Mouse (Mus musculus): Measurements from ENCODE around the gene Hoxa10.

Hoxa10 gene

DNA sequence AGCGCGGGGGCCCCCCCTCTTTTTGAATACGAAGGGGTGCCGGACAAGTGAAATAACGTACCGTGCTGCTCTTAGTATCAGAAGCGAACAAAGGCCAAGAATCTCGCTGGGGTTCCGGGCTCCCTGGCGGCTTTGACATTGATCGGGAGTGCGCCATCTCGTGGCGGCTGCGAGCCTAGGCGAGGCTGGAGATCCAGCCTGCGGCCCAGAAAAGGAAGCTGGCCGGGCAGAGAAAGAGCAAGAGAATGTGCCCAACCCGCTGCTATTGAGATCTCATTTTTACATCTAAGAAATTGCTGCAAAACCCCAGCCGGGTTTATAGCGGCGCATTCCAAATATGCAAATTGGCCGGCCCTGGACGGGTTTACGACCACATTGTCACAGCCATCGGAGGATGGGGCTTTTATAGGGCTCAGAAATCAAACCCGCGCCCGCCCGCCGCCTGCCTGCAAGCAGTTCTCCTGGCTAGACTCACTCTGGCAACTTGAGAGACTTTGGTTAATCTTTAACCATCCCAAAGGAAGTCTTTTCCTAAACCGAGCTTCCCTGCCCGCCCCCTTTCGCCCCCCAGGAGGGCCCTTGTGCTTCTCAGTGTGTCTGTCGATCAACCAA, at the start of gene Hoxa10:
Gene Hoxa10, minus strand, starts transcription at position 466 of the 612 bp plus-strand sequence.
- DNase-seq (ENCODE audit: low spot score in 2 of 2) = peak in 1 of 2 experiments; percentile 84

DNA sequence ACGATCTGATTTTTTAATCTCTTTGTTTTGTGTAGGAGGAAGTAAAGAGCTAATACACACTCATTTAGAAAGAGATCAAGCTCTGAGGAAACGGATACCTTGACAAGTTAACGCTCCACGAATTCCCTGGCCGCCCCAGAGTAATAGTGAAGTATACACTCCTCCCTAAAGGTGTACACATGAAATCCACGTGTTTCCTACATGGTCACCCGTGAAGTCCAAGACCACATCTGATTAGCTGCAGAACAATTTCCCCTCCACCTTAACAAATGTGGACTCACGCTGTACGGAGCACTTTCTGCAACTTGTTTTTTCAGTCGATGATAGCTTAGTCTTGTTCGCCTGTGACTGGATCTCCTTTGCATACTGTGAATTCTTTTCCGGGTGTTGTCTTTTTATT, 49.5 kb upstream of the Hoxa10 start:
- no peak for DNase-seq (ENCODE audit: low spot score in 2 of 2)

DNA sequence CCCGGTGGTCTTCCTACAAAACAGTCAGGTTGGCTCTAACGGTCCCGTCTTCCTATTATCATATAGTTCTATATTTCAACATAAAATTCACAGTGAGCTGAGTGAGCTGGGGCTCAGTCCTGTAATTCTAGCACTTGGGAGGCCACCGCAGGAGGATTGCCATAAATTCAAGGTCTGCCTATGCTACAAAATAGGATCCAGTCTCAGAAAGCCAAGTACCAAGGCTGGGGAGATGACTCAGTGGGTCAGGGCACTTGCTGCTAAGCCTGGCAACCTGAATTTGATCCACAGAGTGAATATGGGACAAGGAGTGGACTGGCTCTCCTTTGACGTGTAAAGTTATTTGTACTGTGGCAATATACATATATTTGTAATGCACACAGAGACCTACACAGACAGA, 43.2 kb upstream of the Hoxa10 start:
- no peak for DNase-seq (ENCODE audit: low spot score in 2 of 2)

DNA sequence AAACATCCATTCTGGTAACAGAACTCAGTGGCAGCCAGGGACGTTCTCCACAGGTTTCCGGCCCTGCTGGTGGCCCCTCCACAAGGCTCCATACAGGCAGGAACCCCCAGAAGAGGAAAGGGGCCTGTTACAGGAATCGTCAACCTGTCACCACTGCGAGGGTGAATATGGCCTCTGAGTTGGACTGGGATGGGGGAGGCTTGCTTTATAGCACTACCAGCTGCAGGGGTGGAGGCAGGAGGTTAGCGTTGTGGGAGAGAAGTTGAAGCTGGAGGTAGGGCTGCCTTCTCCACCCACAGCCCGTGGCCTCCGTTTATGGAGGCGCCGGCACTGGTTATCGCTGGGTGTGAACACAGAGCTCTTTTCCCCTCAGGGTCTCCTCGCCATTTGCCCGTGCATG, 40.4 kb upstream of the Hoxa10 start:
- DNase-seq (ENCODE audit: low spot score in 2 of 2) = no peak

DNA sequence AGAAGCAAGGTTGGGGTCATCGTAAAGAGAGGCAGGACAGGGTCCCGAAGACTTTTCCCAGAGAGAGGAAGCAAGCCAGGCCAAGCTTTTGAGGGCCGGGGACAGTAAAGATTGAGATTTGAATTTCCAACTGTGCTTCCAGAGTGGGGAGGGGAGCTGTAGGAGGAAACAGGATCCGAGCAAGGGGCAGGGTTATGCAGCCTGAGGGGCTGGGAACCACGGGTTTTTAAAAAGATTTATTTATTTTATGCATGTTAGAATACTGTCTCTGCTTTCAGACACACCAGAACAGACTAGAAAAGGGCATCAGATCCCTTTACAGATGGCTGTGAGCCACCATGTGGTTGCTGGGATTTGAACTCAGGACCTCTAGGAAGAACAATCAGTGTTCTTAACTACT, 36.3 kb upstream of the Hoxa10 start:
- DNase-seq (ENCODE audit: low spot score in 2 of 2) = no peak

DNA sequence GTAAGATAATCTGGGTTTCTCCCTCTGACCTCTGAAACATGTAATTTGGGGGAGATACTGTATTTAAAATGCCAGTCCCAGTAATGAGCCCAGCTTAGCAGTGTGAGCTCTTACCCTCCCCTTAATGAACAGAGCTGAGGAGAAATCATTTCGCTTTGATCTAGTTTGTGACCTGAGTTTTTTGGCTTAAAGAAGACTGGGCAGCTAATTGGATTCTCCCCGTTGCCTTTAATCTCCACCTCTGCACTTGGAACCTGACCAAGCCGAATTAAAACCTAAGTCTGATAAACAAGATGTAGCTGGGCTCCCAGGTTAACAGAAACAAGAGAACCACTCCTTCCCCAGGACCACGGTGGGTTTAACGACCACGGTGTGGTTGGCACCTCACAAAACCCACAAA, 35.7 kb upstream of the Hoxa10 start:
- no peak for DNase-seq (ENCODE audit: low spot score in 2 of 2)

DNA sequence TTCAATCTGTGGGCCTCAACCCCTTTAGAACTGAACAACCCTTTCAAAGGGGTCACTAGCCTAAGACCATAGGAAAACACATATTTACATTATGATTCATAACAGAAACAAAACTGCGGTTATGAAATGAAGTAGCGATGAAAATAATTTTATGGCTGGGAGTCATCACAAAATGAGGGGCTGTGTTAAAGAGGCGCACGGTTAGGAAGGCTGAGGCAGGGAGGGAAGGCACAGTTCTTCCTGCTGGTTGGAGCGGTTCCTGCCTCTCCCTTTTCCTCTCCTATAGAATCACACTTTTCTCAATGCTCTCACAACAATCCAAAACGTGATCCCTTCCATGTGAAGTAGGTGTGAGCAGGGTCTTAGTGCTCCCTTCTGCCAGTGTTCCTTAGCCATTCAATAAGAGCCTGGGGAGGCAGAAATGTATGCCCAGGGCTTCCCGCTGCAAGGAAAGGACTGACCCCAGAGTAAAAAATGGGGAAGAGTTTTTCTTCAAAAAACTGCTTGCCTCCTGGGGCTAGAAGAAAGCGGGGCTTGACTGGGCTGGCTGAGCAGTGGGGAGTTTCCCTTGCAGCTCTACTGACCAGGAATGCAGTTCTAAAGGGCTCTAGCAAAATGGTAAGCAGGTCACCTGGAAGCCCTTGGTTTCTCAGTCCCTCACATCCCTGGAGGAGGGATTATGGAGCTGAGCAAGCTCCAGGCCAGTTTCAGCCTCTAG, 35.1 kb upstream of the Hoxa10 start:
- DNase-seq (ENCODE audit: low spot score in 2 of 2) = no peak

DNA sequence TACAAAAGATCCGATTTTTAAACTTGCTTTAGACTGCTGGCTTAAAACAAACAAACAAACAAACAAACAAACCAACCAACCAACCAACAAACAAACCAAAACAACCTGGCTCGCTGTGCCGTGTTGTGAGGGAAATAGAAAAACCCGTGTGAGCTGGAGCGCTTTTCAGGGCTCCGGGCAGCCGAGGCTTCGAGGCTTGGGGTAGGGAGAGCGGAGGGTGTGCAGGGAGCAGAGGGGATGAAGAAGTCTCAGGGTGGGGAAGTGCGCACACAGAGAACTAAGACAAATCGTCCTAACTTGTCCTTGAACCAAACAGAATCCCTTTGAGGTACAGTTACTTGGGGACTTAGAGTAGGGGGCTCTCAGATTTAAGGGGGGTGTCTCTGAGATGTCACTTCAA, 33.9 kb upstream of the Hoxa10 start:
- no peak for DNase-seq (ENCODE audit: low spot score in 2 of 2)

DNA sequence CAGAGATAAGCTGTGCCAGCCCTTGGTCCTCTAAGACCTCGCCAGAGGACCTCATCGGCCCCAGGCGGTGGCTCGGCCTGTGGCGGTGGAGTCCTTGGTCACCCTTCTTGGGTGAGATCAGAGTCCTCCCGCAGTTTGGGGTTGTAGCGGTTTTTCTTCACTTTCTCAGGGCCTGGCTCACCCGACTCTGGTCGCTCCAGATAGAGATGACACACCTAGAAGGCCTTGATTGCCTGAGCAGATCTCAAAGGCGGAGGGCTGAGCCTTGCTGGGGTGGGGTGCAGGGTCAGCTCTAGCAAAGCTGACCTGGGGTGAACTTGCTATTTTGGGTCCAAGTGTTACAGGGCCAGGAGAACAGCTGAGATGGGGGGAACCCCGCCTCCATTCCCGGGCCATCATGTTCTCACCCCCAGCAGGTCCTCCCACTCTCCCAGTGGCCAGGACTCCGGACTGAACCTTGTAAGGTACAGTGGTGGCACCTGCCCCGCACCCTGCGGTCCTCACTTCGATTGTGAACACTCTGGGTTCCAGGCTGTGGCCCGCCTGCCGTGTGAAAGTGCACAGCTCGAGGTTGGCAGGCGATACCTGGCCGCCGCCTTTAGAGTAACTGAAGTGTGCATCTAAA, 33.1 kb upstream of the Hoxa10 start:
- DNase-seq (ENCODE audit: low spot score in 2 of 2) = no peak

DNA sequence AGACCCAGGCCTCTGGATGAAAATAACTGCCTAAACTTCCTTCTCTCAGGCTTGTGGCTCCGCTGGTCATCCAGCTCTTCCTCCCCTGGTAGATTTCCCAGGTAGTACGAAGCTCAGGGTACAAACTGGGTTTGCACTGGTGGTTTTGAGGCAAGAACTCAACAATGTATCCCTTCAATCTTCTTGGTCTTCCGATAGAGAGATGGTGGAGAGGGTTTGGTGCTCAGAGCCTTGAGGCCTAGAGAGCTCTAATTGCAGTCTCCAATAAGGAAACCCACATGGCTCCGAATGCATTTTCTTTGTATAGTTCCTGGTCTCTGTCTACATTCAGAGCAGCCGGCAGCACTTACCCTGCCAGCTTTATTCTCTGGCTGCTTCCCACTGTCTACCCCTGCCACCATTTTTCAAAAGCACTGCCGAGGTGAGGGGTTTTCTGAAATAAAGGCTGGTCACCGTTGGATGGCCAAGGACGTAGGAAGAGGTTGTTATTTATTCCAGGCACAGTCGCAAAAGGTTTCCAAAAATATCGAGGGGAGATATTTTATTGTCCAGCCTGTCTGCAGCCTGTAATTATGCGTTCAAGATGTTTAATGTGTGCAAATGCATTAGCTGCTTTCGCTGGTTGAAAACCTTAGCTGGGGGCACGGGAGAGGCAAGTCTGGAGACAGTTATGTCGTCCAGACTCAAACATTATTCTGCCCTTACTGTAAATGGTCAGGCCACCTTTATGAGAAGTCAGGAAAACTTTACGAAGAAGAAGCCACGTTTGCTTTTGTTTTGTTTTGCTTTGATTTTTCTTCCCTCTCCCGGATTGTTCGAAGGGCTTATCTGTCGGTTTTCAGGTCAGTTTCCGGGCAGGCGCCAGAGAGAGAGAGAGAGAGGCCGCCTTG, 32.4 kb upstream of the Hoxa10 start:
- no peak for DNase-seq (ENCODE audit: low spot score in 2 of 2)

DNA sequence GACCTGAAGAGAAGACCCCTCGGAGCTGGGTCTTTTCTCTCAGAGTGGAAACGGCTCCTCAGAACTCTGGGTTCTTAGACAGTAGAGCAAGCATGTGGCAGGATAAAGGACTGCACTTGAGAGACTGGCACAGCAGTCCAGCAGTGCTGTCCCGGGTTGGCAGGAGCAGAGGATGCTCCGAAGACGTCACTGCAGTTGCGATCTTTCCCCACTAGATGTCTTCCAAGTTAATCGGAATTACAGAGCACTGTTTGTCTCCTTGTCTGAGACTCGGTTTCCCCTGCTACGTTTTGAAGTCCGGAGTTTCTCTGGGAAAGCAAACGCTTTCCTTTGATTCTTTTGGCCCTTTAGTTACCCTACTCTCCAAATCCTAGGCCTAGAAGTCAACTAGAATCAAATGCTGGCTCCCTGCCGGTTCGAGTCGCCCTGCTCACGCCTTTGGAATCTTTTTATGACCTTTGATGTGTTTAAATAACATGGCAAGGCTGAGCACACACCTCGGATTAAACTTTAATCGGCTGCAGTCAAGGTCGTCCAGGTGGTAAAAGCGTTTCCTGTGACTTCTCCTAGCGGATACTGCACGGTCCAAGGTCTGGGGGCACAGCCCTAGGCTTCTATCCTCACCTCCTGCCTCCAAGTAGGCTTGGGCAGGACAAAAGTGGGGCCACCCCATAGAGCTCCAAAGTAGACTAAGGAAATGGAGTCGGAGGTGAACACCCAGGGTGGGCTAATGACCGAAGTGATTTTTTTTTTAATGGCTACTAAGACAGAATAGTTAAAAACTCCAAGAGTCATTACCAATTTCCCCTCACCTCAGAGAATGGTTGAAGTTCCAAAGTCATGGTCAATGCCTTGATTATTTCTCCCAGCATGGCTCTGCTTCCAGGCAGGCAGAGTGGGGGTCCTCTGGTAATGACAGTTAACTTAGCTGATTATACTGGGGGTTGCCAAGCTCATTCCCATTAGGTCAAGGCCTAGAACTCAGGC, 30.1 kb upstream of the Hoxa10 start:
- DNase-seq (ENCODE audit: low spot score in 2 of 2) = peak in 1 of 2 experiments; percentile 63

DNA sequence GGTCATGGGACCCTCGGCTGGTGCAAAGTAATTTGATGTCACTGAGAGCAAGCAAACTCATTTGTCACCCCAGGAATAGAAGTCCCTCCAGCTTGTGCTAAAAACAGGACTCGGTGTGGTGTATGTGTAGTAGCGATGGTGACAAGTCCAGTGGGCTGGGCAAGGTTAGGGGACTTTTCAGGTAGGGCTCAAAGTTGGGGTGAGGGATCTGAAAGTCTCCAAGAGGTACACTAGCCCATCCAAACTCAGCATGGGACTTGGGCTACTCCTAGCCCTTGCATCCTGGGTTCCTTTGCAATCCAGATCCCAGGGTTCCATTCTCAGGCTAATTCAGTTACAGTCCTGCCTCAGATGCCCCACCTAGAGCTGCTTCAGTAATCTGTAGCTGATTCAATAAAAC, 28.1 kb upstream of the Hoxa10 start:
- no peak for DNase-seq (ENCODE audit: low spot score in 2 of 2)

DNA sequence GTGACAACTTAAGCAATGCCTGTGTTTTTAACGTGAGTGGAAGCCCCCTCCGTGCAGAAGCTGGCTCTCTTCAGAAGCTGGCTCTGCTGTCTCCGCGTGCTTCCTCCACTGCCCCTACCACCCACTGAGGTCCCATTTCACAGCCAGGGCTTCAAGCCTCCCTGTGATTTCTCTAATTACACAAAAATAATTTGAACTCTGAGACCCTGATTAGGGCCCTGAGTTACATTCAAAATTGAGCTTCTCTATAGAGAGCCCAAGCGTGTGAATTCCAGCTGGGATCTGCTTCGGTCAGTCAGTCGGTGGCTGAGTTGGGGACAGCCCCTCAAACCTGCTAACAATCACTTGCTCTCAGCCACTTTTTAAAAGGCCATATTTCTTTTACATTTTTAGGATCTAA, 27.7 kb upstream of the Hoxa10 start:
- no peak for DNase-seq (ENCODE audit: low spot score in 2 of 2)

DNA sequence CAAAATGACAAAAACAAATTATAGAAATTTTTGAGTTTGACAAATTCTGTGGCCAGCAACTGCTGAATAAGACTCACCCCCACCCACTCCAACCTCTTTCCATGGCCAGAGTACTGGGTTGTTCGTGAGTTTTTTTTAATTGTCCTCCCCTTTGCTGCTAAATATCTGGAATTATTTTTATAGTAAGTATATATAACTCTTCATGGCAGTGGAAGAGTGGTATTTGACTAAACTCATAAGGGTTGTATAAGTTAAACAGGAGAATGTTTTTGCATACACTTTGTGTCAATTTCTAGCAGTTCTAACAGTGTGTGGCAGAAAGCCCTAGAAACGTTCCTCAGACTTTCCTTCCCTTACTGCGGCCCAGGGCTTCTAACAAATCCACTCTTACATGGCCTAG, 27.0 kb upstream of the Hoxa10 start:
- DNase-seq (ENCODE audit: low spot score in 2 of 2) = no peak

DNA sequence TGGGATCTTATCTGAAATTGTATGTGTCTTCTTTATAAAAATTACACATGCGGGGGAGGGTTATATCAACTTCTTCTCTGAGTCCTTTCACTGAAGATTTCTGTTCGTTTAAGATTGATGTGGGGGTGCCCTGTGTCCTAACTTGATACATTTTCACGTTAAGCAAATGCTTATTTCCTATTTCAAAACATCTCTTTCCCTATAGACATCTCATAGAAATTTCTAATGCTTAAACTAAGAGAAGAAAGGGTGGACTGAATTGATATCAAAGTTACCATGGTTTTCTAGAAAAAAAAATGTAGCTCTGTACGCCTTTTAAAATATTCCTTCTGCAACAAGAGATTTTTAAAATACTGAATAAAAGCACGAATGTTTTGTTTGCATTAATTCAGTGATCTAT, 26.6 kb upstream of the Hoxa10 start:
- DNase-seq (ENCODE audit: low spot score in 2 of 2) = no peak

DNA sequence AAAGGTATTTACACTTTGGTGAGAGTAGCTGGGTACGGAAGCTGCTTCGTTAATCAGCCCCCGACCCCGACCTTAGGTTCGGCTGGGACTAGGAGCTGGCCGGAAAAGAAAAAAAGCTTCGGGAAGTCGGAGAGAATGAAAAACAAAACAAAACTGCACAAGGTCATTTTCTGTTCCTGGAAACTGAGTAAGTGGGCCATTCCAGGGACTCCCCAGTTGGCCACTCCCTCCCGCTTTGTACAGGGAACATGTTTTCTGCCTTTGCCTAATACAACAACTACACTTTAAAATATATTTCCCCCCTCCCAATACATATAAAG, 26.0 kb upstream of the Hoxa10 start:
- DNase-seq (ENCODE audit: low spot score in 2 of 2) = no peak

DNA sequence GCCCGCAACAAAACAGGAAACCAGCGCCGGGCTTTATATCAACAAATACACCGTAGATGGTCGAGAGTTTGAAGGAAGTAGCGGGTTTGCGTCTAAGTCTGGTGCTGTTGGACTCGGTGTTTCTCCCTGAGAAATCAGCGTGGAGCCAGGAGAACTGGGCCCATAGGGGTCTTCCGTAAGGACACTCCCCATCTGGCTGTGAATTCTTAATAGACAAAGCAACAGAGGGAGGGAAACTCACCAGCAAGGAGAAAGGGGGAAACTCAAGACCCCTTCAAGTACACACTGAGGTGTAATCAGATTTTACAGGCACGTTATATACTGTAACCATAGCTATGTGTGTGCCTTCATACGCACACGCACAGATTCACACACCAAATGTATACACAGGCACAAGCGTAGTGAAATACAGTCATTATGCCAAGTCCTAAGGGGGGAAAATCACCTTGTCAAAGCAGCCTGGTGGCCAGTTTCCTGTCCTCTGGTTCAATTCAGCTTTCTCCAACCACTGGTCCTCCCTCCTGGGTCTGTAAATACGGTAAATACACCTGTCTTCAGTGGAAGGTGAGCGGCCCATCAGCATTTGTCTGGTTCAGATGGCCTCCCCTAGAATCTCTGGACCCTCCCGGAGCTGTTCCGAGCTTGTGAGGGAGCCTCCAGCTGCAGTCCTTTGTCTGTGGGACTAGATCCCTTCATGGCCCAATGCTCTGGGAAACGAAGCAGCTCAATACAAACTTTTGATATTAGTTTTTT, 25.4 kb upstream of the Hoxa10 start:
- DNase-seq (ENCODE audit: low spot score in 2 of 2) = no peak

DNA sequence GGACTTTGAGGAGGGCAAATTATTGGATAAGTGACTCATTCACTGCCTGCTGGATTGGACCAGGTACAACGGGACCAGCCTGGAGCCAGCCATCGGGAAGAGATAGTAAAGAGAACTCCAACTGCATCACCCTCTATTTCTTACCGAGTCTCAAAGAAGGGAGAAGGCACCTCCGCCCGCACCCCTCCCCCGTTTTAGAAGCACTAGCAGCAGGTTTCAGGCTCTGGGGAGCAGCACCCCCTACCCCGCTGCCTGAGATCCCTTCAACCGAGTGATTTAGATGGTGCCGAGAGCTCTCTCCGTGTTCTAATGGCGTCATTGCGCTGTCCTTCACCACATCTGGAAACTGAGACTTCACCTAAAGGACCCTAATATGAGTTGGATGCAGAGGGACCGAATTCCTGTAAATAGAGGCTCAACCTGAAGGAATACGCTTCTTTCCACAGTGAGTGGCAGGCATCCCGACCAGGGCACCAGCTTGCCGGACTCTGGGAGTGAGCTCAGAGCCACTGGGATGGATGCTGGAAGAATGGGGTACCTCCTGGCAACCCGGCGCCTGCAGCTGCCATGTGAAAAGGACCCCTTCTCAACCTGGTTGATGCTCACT, 24.8 kb upstream of the Hoxa10 start:
- DNase-seq (ENCODE audit: low spot score in 2 of 2) = no peak

DNA sequence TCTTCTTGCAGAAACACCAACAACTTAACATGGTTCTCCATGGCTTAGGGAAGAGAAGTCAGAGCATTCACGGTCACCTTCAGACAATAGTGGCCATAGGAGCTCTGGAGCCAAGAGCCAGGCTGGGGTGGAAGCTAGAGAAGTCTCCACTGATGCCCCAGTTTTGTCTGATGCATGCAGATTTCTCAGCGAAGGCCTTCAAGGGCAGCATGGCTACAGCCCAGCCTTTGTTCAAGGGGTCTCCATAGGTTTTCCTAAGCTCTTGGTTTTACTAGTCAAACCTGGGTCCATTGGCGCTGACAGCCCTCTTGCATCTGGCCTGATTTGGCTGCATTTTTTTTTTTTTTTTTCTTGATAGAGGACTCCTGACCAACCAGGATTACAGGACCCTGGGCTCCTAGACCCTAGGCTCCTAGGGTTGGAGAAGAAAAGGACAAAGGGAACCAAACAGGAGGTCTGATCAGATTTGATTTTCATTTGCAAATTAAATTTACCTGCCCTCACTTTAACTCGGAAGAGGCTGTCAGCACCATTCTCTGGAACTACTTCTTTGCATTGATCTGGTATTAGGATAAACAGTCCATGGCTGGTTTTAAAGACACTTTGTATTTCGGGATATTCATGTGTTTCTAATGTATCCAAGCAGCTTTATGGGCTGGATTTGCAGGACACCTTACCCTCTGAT, 23.6 kb upstream of the Hoxa10 start:
- DNase-seq (ENCODE audit: low spot score in 2 of 2) = no peak

DNA sequence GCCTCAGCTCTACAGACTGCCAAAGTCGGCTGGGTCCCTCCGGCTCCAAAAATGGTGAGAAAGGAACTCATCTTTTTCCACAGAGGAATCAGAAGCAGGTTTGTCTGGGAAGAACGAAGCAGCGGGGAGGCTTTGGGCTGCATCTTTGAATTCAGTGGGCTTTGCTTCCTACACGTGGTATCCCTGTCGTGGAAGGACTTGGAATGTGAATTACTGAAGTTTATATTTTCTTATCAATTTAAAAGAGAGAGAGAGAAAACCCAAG, 22.6 kb upstream of the Hoxa10 start:
- DNase-seq (ENCODE audit: low spot score in 2 of 2) = no peak
